Mouse (Mus musculus) megakaryocyte, embryonic 14.5 days (primary cell): ENCODE measurements around the gene Cbx5.

Experiments used
- FLI1 ChIP-seq: IDR thresholded peaks from 2 replicates; pipeline ENCODE4 v1.6.1; 2012; ENCODE audit warnings: low read length, inconsistent platforms, mixed read lengths
- GATA1 ChIP-seq: IDR thresholded peaks from 3 replicates; pipeline ENCODE4 v1.6.1; 2012; ENCODE audit warnings: mixed read lengths, low read length, inconsistent platforms, borderline replicate concordance

DNA sequence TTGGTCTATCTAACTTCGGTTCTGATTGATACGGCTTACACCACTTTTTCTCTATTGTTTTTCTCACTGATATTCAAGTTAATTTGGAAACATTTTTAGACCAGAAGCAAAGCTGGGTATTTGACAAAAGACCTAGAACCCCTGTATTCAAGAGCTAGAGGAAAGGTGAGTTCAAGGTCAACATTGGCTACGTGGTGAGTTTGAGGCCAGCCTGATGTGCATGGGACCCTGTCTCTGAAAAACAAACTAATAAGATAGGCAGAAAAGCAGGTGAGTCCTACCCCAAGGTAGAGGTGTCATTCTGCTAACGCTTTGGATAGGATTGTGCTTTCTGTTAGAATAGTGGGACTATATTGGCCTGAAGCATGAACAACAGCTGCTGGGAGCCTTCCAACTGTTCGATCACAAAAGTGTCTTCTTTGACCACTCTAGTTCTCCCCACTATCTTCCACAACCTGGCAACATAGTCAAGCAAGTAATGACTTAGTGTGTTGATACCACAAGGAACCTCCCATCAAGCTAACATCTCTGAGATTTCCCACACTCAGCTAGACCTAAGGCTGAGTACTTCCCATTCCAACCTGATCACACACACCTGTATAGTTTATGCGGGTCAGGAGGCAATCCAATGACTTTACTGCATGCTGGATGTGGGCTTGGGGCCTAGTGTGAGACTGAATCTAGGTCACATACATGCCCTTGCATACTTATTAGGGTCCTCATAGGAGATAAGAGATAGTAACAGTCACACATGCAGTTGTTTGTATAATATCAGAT, 16.8 kb upstream of the Cbx5 start:
- no peak for TF ChIP-seq GATA1
- TF ChIP-seq FLI1: no peak
